Mouse (Mus musculus): ENCODE measurements around the gene Casc1. TPM values are rescaled to one million over a fixed set of nuclear protein-coding genes. Genes with fewer than 3 reads are reported as not detected.

The Casc1 gene
- polyA plus RNA-seq, 1 experiment from 2014 or later: 1.4 TPM

- WGBS: 67% methylated on average over 1 of the region's 1 CpGs
- DNase-seq (ENCODE audit: low spot score): peak; percentile 52
- H3K27ac ChIP-seq: no peak overlapping the region
These were observed 31.7 kb upstream of the Casc1 start for GRCm38 (mm10) chr6:145242521-145242920.

GRCm38 (mm10) chr6:145240285-145240684 is 29.5 kb upstream of the Casc1 start:
- ATAC-seq (ENCODE audit: low FRiP score): no peak
- Histone ChIP-seq H3K4me3 (replicated peaks; ENCODE audit: low read length) (no peak overlapping the region), H3K4me1 (replicated peaks; ENCODE audit: control insufficient read depth, insufficient read depth, low read length) (no peaks in the 10 kb centered on the region), H3K9me3 (ENCODE audit: control insufficient read depth, low read length) (no peaks in the 10 kb centered on the region), H3K36me3 (replicated peaks; ENCODE audit: control insufficient read depth, insufficient read depth) (peaks cover 45% of the 10 kb centered on the region), H3K27me3 (ENCODE audit: control insufficient read depth, insufficient read depth, low read length) (no peaks in the 10 kb centered on the region), H3K9ac (no peak overlapping the region), H3K4me2 (replicated peaks) (no peak overlapping the region), H3K27ac (no peak overlapping the region)
- WGBS: 92% methylated on average over 6 of the region's 6 CpGs
- DNase-seq (ENCODE audit: low spot score): no peak

More at GRCm38 (mm10) chr6:145242521-145242920, 31.7 kb upstream of the Casc1 start:
- H3K4me2 ChIP-seq (replicated peaks): no peak overlapping the region
- peaks cover 1% of the 10 kb centered on the region; the same call in 1 of the 2 replicates for H3K4me1 ChIP-seq (replicated peaks; ENCODE audit: control insufficient read depth, insufficient read depth, low read length)
- H3K9ac ChIP-seq: no peak overlapping the region
- H3K4me3 ChIP-seq (replicated peaks; ENCODE audit: low read length): no peak overlapping the region
- no peaks in the 10 kb centered on the region for H3K9me3 ChIP-seq (ENCODE audit: control insufficient read depth, low read length)
- H3K27me3 ChIP-seq (ENCODE audit: control insufficient read depth, insufficient read depth, low read length): no peaks in the 10 kb centered on the region
- no peak for ATAC-seq (ENCODE audit: low FRiP score)
- peaks cover 55% of the 10 kb centered on the region for H3K36me3 ChIP-seq (replicated peaks; ENCODE audit: control insufficient read depth, insufficient read depth)

GRCm38 (mm10) chr6:145237148-145237547 is 26.3 kb upstream of the Casc1 start:
- Histone ChIP-seq H3K27ac (no peak overlapping the region), H3K9me3 (ENCODE audit: control insufficient read depth, low read length) (no peaks in the 10 kb centered on the region), H3K4me1 (replicated peaks; ENCODE audit: control insufficient read depth, insufficient read depth, low read length) (no peaks in the 10 kb centered on the region), H3K9ac (no peak overlapping the region), H3K27me3 (ENCODE audit: control insufficient read depth, insufficient read depth, low read length) (no peaks in the 10 kb centered on the region), H3K4me3 (replicated peaks; ENCODE audit: low read length) (no peak overlapping the region), H3K4me2 (replicated peaks) (no peak overlapping the region), H3K36me3 (replicated peaks; ENCODE audit: control insufficient read depth, insufficient read depth) (peaks cover 30% of the 10 kb centered on the region)
- ATAC-seq (ENCODE audit: low FRiP score) (no peak), DNase-seq (ENCODE audit: low spot score) (no peak)
- 81% methylated on average over 4 of the region's 4 CpGs for WGBS

GRCm38 (mm10) chr6:145235367-145235766 is 24.6 kb upstream of the Casc1 start:
- no peaks in the 10 kb centered on the region for H3K27me3 ChIP-seq (ENCODE audit: control insufficient read depth, insufficient read depth, low read length)
- no peak overlapping the region for H3K9ac ChIP-seq
- DNase-seq (ENCODE audit: low spot score) (no peak), ATAC-seq (ENCODE audit: low FRiP score) (no peak)
- H3K36me3 ChIP-seq (replicated peaks; ENCODE audit: control insufficient read depth, insufficient read depth): peaks cover 30% of the 10 kb centered on the region
- no peak overlapping the region for H3K27ac ChIP-seq
- no peaks in the 10 kb centered on the region for H3K9me3 ChIP-seq (ENCODE audit: control insufficient read depth, low read length)
- H3K4me2 ChIP-seq (replicated peaks): no peak overlapping the region
- no peaks in the 10 kb centered on the region for H3K4me1 ChIP-seq (replicated peaks; ENCODE audit: control insufficient read depth, insufficient read depth, low read length)
- 93% methylated on average over 6 of the region's 6 CpGs for WGBS
- H3K4me3 ChIP-seq (replicated peaks; ENCODE audit: low read length): no peak overlapping the region

GRCm38 (mm10) chr6:145234391-145234790 is 23.6 kb upstream of the Casc1 start:
- H3K27me3 ChIP-seq (ENCODE audit: control insufficient read depth, insufficient read depth, low read length): no peaks in the 10 kb centered on the region
- 83% methylated on average over 1 of the region's 1 CpGs for WGBS
- H3K9ac ChIP-seq: no peak overlapping the region
- no peaks in the 10 kb centered on the region for H3K9me3 ChIP-seq (ENCODE audit: control insufficient read depth, low read length)
- no peaks in the 10 kb centered on the region for H3K4me1 ChIP-seq (replicated peaks; ENCODE audit: control insufficient read depth, insufficient read depth, low read length)
- ATAC-seq (ENCODE audit: low FRiP score): no peak
- no peak overlapping the region for H3K27ac ChIP-seq
- no peak for DNase-seq (ENCODE audit: low spot score)
- H3K36me3 ChIP-seq (replicated peaks; ENCODE audit: control insufficient read depth, insufficient read depth): peaks cover 31% of the 10 kb centered on the region
- H3K4me3 ChIP-seq (replicated peaks; ENCODE audit: low read length): no peak overlapping the region
- no peak overlapping the region for H3K4me2 ChIP-seq (replicated peaks)

- Histone ChIP-seq H3K4me2 (replicated peaks) (no peak overlapping the region), H3K27me3 (ENCODE audit: control insufficient read depth, insufficient read depth, low read length) (no peaks in the 10 kb centered on the region), H3K36me3 (replicated peaks; ENCODE audit: control insufficient read depth, insufficient read depth) (peaks cover 37% of the 10 kb centered on the region), H3K4me1 (replicated peaks; ENCODE audit: control insufficient read depth, insufficient read depth, low read length) (no peaks in the 10 kb centered on the region), H3K9me3 (ENCODE audit: control insufficient read depth, low read length) (no peaks in the 10 kb centered on the region), H3K27ac (no peak overlapping the region), H3K4me3 (replicated peaks; ENCODE audit: low read length) (no peak overlapping the region), H3K9ac (no peak overlapping the region)
- ATAC-seq (ENCODE audit: low FRiP score) (no peak), DNase-seq (ENCODE audit: low spot score) (no peak)
- 89% methylated on average over 3 of the region's 3 CpGs for whole genome bisulfite sequencing
These were observed 15.5 kb upstream of the Casc1 start for GRCm38 (mm10) chr6:145226296-145226695.

- ATAC-seq (ENCODE audit: low FRiP score) (no peak), DNase-seq (ENCODE audit: low spot score) (no peak)
- H3K4me3 ChIP-seq (replicated peaks; ENCODE audit: low read length): no peak overlapping the region
- H3K27ac ChIP-seq: no peak overlapping the region
- H3K9me3 ChIP-seq (ENCODE audit: control insufficient read depth, low read length): no peaks in the 10 kb centered on the region
- WGBS: 94% methylated on average over 6 of the region's 6 CpGs
- peaks cover 34% of the 10 kb centered on the region for H3K36me3 ChIP-seq (replicated peaks; ENCODE audit: control insufficient read depth, insufficient read depth)
- no peak overlapping the region for H3K4me2 ChIP-seq (replicated peaks)
- H3K9ac ChIP-seq: no peak overlapping the region
- H3K4me1 ChIP-seq (replicated peaks; ENCODE audit: control insufficient read depth, insufficient read depth, low read length): no peaks in the 10 kb centered on the region
- H3K27me3 ChIP-seq (ENCODE audit: control insufficient read depth, insufficient read depth, low read length): no peaks in the 10 kb centered on the region
These were observed 13.4 kb upstream of the Casc1 start for GRCm38 (mm10) chr6:145224246-145224645.

GRCm38 (mm10) chr6:145215826-145216225 is 5.0 kb upstream of the Casc1 start:
- Histone ChIP-seq H3K9ac (no peak overlapping the region), H3K9me3 (ENCODE audit: control insufficient read depth, low read length) (no peaks in the 10 kb centered on the region), H3K4me2 (replicated peaks) (no peak overlapping the region), H3K27ac (no peak overlapping the region), H3K4me1 (replicated peaks; ENCODE audit: control insufficient read depth, insufficient read depth, low read length) (peaks cover 8% of the 10 kb centered on the region), H3K27me3 (ENCODE audit: control insufficient read depth, insufficient read depth, low read length) (no peaks in the 10 kb centered on the region), H3K36me3 (replicated peaks; ENCODE audit: control insufficient read depth, insufficient read depth) (peaks cover 40% of the 10 kb centered on the region), H3K4me3 (replicated peaks; ENCODE audit: low read length) (no peak overlapping the region)
- ATAC-seq (ENCODE audit: low FRiP score): no peak
- 94% methylated on average over 3 of the region's 3 CpGs for WGBS
- no peak for DNase-seq (ENCODE audit: low spot score)

GRCm38 (mm10) chr6:145213916-145214315 is 3.1 kb upstream of the Casc1 start:
- H3K27me3 ChIP-seq (ENCODE audit: control insufficient read depth, insufficient read depth, low read length): no peaks in the 10 kb centered on the region
- DNase-seq (ENCODE audit: low spot score) (no peak), ATAC-seq (ENCODE audit: low FRiP score) (no peak)
- no peak overlapping the region for H3K4me3 ChIP-seq (replicated peaks; ENCODE audit: low read length)
- H3K4me1 ChIP-seq (replicated peaks; ENCODE audit: control insufficient read depth, insufficient read depth, low read length): peaks cover 11% of the 10 kb centered on the region
- H3K4me2 ChIP-seq (replicated peaks): no peak overlapping the region
- peaks cover 25% of the 10 kb centered on the region for H3K36me3 ChIP-seq (replicated peaks; ENCODE audit: control insufficient read depth, insufficient read depth)
- 80% methylated on average over 2 of the region's 2 CpGs for WGBS
- H3K9ac ChIP-seq: no peak overlapping the region
- no peak overlapping the region for H3K27ac ChIP-seq
- H3K9me3 ChIP-seq (ENCODE audit: control insufficient read depth, low read length): no peaks in the 10 kb centered on the region
